Mouse (Mus musculus) right cerebral cortex, postnatal 4 days (tissue): ENCODE results near the gene Ap3b1.

Experiments used
- DNase-seq: peaks from one replicate; pipeline ENCODE4 v3.0.0-alpha.2; 2022

The Ap3b1 gene

DNA sequence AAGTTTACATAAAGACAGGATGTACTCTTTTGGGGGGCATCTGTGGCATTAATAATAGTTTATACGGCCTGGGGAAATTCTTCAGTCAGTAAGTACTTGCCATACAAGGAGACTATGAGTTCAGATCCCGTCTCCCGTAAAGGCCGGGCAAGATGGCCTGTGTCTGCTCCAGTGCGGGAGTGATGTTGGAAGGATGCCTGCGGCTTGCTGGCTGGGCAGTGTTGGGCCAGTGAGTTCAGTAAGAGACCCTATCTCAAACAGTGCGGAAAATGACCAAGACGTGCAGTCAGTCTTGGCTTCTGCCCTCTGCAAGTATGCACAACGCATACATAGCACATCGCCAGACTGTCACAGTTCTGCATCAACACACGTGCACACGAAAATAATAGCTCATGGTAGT lies 95.4 kb downstream of the Ap3b1 start:
- no peak for DNase-seq

DNA sequence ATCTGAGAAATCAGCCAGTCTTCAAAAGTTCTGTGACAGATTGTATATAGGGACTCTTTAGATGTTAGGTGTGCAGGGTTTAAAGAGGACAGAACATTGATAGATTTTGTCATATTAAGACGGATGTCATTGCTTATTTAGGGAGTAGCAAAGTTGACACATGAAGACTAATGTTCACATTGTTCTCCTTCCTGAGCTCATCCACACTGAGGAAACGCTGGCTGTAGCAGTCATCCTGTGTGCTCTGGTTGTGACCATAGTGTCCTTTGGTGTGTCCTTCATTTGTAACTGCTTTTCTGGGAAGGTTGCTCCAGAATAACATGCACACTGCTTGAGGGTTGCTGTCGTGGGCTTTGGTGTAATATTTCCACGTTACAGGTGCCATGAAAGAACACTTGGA lies 100.4 kb downstream of the Ap3b1 start:
- no peak for DNase-seq

- no peak for DNase-seq
Measured at GRCm38 (mm10) chr13:94464221-94464620, 105.5 kb downstream of the Ap3b1 start.

DNA sequence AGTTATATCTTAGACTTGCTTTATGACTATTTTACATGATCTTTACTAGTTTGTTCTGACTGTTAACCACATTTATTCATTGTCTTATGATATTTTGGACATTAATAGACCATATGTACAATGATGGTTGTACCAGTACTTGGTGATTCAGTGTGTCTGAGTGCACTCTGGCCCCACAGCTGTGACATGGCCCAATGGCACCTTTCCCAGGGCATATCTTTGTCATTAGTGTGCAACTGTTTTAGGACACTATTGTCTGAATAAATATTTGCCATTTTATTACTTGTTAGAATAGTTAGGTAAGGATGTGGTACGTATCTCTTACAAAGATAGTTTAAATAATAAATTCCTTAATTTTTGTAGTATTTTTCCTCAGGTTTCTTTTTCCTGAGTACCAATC lies 109.8 kb downstream of the Ap3b1 start:
- no peak for DNase-seq

GRCm38 (mm10) chr13:94471009-94471672 lies 112.4 kb downstream of the Ap3b1 start:
- no peak for DNase-seq

- DNase-seq = no peak
Measured at GRCm38 (mm10) chr13:94476208-94476607, 117.4 kb downstream of the Ap3b1 start.

- no peak for DNase-seq
Measured at GRCm38 (mm10) chr13:94480256-94480655, 121.5 kb downstream of the Ap3b1 start.

- DNase-seq = no peak
Measured at GRCm38 (mm10) chr13:94490684-94491083, 131.9 kb downstream of the Ap3b1 start.

- DNase-seq = no peak
Measured at GRCm38 (mm10) chr13:94491159-94491558, 132.4 kb downstream of the Ap3b1 start.

GRCm38 (mm10) chr13:94497521-94497920 lies 138.8 kb downstream of the Ap3b1 start:
- DNase-seq = no peak

DNA sequence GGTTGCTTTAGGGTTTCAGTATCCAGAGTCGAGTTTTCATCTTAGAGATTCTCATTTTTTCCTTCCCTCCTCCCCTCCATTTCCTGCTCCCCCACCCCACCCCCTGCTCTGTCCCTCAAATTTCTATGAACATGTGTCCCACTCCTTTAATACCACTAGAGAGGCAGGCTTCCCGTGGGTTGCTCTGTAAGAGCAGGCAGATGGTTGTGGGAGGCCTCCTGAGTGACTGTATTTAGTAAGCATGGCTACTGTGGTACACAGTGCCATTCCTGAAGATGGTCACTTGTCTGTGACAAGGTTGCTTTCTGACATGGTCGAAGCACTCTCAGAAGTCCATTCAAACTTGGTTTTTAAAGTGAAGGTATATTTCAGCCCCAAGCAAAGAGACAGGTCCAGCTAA lies 147.7 kb downstream of the Ap3b1 start:
- DNase-seq = no peak

DNA sequence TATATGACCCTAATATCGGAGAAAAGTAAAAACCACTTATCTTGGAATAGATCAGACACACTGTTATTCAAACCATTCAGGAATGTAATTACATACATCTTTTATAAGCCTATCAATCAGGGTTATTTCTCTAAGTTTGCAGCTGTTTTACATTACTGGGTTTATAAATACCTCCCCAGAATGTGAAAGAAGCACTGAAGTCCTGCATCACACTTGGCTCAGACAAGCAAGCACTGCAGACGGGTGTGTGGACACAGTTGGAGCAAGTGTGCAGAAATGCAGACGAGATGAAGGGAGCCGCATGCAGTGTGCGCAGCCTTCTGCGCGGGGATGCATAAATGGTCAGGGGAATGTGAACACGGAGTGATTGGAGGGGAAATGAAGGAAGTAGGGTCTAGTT lies 149.6 kb downstream of the Ap3b1 start:
- no peak for DNase-seq

- no peak for DNase-seq
Measured at GRCm38 (mm10) chr13:94513157-94513767, 154.5 kb downstream of the Ap3b1 start.

- no peak for DNase-seq
Measured at GRCm38 (mm10) chr13:94513898-94514297, 155.1 kb downstream of the Ap3b1 start.

- no peak for DNase-seq
Measured at GRCm38 (mm10) chr13:94514992-94515391, 156.2 kb downstream of the Ap3b1 start.

DNA sequence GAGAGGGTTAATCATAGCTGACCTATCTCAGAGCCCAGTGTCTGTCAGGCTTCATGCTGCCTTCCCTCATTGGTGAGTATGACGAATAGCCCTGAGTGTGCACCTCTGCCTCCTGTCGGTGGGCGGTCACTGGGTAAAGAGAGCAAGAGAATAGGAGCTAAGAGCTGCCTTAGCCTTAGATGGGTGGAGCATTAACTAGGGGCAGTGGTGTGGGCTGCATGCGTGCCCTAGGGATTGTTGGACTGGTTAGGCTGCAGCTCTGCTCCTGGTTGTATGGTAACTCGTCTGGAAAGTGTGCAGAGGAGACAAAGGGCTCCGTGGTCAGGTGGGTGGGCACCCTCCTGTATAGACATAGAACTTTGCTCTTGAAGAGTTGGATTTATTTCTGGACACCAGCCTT lies 157.8 kb downstream of the Ap3b1 start:
- DNase-seq = no peak

- no peak for DNase-seq
Measured at GRCm38 (mm10) chr13:94518176-94518575, 159.4 kb downstream of the Ap3b1 start.

- DNase-seq = no peak
Measured at GRCm38 (mm10) chr13:94519276-94519675, 160.5 kb downstream of the Ap3b1 start.

GRCm38 (mm10) chr13:94523213-94523612 lies 164.5 kb downstream of the Ap3b1 start:
- DNase-seq = no peak

DNA sequence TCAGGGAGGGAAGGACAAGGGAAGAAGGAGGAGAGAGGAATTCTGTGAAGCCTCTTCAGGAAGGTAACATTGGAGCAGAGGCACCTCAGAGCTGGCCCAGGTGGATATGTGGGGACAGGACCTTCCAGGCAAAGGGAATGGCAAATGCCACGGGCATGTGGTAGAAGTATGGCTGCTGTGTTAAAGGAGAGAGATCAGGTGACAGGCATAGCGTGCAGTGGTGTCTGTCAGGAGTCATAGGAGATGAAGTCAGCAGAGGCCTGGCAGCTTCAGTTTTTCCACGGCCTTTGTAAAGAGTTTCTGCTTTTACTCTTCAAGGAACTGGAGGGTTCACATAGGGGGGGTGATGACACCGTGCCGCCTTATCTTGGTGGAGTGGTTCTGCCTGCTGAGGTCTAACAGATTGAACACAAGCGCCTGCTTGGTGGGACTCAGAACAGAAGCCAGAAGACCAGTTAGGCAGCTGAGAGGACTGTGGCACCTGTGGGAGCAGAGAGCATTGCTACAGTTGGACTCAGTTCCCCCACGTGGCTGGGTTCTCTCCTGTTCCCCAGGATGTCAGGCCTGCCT lies 166.0 kb downstream of the Ap3b1 start:
- DNase-seq = no peak

DNA sequence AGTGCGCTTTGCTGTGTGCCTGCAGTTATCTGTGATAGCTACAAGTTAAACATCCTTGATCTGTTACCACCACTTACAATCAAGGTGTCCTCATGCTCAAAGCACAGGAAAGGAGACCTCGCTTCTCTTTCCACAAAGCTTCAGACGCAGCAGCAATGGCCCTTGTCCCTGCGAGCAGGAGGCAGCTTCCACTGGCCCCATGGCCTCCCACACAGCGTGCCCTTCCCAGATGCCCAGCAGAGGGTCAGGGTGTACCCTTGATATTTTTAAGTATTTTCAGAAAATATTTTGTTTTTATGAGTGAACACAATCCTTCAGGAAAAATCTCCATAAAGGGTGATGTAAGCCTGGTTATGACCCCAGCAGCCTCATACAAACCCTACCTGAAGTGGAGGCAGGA lies 170.4 kb downstream of the Ap3b1 start:
- DNase-seq = no peak

GRCm38 (mm10) chr13:94533516-94533915 lies 174.8 kb downstream of the Ap3b1 start:
- no peak for DNase-seq

GRCm38 (mm10) chr13:94537336-94537735 lies 178.6 kb downstream of the Ap3b1 start:
- no peak for DNase-seq

- DNase-seq = no peak
Measured at GRCm38 (mm10) chr13:94539851-94540646, 181.3 kb downstream of the Ap3b1 start.
